Mouse (Mus musculus) mature B cell (primary cell): Measurements from ENCODE around the gene Tubb1.

ENCODE experiments used
- in situ Hi-C: fragments of 300-500 bp; cut with MboI; formaldehyde crosslinking; loops from 2 replicates; pipeline ENCODE4 v1.14.3; 2019

Tubb1 gene

DNA sequence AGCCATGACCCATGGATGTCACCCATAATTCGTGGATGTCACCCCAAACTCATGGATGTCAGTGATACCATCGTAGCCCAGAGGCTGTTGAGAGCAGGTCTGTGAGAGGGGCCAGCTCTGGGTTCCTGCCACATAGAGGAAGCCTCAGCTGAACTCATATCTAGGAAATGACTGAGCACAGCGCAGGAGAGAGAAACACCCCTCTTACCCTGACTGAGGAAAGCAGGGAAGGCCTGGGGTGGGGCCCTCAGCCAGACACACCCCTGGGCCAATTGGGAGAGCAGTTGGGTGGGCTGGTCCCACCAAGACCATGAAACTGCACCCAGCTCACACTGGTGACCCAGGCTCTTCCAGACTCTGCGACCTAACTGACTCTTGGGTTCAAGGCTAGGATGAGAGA lies at the start of gene Tubb1:
TSS of gene Tubb1 (plus strand) at position 343 of the 400 bp plus-strand sequence.
- in situ Hi-C loops: loop anchor here (25.0 kb wide), 1 partner anchor 113 kb away; the partner anchor contains the start of gene Gm20721

DNA sequence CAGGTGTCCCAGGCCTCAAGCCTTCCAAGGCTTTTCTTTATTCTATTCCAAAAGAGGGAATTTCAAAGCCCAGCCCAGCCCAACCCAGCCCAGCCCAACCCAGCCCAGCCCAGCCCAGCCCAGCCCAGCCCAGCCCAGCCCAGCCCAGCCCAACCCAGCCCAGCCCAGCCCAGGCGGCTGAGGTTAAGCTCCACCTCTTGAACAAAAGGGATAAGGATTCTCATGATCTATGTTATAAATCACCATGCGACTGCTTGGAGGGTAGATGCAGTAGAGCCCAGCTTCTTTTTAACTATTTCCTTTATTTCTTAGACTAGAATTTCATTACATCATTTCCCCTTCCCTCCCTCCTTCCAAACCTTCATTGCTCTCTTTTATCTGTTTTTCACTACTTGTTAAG lies 40.3 kb upstream of the Tubb1 start:
- in situ Hi-C loops: no loop called here

DNA sequence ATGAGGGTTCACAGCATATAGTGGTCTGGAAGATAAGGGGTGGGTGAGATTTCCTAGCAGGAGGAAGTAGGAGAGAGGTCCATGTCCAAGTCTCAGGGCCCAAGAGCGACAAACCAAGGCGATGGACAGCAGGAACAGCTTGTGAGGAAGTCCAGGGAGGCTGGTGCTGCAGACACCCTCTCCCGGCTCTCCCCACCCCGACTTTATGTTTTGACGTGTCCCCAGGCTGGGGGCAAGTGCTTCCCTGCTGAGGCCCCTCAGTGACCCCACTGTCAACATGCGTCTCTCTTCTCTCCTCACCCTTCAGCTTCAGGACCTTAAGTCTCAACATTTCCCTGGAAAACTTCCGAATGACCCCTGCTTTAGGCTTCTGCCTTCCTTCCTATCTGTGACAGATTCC lies 37.4 kb upstream of the Tubb1 start:
- in situ Hi-C loops: no loop called here

DNA sequence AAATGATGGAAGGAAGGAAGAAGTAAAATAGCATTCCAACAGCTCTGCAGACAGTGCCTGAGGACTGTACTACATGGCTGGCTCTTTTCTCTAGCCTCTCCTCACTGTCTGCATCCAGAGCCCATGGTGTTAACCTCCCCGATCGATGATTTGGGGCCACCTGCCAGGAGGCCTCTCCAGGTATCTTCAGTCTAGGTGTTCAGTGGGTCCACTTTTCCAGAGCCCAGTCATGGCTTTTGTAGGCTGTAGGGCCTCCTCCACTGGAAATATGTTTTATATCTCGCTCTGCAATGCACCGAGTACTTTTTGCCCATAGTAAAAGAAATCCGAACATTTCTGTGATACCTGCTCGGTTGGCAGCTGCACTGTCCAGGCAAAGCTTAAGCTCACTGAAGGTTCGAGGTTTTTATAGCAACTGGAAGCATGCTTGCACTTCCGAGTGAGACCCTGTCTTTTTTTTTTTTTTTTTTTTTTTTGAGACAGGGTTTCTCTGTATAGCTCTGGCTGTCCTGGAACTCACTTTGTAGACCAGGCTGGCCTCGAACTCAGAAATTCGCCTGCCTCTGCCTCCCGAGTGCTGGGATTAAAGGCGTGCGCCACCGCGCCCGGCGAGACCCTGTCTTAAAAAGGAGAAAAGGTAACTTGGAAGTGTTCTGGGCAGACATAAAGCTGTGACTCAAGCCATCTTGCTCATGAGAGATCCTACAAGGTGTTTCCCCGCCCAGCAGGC lies 35.3 kb upstream of the Tubb1 start:
- in situ Hi-C loops: no loop called here

DNA sequence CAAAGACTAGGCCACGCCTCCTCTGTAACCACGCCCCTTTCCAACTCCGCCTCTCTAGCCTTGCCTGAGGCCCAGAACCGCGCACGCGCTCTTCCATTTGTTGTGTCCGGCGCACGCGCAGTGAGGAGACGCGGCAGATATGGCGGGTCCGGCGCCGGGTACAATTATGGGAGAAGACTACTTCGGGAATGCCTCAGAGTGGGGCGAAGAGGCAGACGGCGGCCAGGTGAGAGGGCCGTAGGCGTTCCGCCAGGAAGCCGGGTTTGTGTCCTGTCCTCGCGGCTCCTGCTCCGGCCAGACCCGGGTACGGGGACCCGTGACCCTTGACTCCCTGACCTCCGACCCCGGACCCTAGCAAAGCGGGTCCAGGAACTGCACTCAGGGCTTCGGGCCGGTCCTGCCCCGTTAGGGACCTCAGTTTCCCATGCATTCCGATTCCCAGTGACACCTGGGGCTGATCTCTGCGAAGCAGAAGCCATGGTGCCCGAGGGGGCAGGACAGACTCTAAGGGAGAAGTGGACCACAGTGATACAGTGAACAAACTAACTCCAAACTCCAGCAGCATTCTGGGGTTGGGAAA lies 34.7 kb upstream of the Tubb1 start, which contains the start of gene Nelfcd:
TSS of gene Nelfcd (plus strand) at position 74 of the 580 bp plus-strand sequence.
- in situ Hi-C loops: no loop called here

DNA sequence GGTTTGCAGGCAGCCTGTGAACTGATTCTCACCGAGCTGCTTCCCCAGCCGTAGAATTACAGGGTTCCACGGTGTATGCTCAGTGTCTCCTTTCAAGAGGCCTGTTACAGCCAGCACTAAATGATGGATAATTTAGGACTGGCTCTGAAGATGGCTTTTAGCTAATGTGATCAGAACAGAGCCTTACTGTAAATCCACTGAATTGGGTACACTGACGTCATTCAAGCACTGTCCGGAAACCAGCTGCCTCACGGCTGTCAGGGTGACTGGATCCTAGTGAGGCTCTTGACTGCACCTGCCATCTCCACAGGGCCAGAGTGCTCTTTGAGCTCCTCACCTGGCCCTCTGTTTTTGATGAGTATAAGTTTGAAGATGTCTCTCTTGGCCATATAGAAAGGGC lies 29.4 kb upstream of the Tubb1 start:
- in situ Hi-C loops: no loop called here

DNA sequence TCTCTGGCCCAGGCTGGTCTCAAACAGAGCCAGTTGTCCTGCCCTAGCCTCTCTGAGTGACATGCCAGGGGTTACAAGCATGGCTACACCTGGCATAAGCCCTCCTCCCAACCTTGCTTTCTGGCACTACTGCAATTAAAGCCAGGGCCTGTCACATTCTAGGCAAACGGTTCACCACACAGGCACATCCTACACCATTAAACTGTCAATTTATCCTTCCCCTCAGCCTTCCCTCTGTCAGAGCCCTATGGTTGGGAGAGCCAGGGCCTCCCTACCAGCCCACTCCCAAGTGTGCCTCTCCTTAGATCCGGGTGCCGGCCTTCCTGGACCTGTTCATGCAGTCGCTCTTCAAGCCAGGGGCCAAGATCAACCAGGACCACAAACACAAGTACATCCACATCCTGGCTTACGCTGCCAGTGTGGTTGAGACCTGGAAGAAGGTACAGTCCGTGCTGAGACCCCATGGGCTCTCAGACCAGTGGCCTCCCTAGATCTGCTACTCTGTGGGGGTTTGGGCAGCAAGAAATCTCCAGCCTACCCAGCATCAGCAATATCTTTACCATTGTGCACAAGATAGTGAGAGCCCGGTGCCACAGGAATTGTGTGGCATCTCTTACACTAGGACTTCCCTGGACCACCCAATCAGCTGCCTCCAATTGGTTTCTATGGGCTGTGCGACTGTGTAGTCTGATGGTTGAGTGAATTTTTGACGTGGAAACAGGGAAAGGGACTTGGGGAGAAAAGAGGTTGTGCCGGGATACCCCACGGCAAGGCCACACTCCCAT lies 26.0 kb upstream of the Tubb1 start:
- in situ Hi-C loops: no loop called here

DNA sequence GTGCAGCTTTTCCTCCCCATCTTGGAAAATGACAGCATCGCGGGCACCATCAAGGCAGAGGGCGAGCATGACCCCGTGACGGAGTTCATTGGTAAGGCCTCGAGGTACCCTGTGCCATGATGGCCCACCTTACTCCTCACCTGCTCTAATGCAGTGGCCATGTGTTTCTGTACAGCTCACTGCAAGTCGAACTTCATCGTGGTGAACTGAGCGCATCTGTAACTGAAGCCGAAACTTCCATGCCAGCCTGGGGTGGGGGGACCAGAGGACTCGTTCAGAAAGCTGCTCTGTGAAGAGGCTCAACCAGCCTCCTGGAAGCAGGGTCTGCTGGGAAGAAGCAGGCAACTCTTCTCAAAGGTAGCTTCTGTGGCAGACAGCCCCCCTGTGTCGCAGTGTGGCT lies 23.6 kb upstream of the Tubb1 start:
- in situ Hi-C loops: no loop called here

DNA sequence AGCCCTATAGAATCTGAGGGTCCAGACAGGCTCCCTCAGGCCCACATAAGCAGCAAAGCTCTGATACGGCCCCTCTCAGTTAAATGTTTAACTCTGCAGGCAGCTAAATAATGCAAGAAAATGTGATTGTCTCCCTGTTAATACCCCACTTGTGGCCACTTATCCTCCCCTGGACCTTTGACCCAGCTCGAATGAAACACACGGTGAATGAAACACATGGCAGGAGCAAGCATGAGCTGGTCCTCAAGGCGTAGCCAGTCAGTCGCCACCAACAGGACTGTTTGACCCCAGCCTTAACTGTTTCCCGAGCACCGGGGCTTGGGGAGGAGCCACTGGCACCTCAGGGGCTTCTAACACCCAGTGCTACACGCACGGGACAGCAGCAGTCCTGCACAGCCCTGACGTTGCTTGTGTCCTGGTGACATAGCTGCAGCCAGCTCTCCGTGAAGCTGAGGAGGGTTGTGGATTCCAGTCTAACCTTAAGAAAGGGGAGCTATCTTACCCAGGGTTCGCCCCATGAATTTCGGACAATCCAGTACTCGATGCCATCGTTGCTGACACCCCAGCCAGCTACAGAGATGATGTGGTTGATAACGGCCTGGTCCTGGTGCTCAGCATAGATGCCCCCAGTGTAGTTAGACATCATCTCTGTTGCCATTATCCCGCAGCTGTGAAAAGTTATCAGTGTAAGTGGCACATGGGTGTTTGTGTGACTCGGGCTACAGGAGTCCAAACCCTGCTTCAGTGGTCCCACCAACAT lies 22.2 kb upstream of the Tubb1 start:
- in situ Hi-C loops: no loop called here

DNA sequence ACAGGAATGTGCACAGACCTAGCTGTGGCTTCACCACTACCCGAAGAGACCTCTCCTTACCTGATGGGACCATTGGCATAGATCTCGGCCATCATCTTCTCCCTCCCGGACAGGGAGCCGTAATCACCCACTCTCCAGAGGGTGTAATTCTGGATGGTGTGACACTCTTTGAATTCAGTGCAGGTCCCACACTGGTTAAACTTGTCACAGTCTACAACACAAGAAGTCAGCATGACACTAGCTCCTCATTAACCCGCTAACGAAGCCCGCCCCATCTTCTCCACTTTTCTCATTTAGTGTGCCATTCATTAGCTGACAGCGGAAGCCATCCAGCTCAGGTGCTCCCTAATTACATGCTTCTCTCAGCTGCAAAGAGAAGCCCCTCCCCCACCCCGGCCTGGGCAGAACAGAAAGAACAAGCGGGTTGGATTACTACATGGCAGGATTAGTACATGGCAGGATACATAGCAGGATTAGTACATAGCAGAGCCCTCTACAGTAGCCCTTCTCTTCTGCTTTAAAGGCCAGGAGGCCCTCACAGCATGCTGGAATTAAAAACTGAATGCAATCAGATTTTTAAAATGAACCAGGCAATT lies 21.4 kb upstream of the Tubb1 start:
- in situ Hi-C loops: no loop called here

DNA sequence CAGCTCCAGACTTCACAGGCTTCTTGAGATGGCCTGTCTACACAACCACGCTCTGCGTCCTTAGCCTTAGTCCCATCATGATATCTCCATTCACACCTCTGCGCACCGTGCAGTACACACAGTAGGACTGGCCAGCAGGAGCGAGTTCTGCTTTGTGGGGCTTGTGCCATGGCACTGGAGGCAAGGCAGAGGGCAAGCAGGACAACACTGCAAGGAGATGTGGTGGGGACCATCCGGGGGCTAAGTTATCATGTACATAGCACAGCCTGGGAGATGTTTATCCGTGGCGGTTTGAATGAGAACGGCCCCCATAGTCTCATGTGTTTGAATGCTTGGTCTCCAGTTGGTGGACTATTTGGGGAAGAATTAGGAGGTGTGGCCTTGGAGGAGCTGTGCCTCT lies 15.6 kb upstream of the Tubb1 start:
- in situ Hi-C loops: no loop called here

DNA sequence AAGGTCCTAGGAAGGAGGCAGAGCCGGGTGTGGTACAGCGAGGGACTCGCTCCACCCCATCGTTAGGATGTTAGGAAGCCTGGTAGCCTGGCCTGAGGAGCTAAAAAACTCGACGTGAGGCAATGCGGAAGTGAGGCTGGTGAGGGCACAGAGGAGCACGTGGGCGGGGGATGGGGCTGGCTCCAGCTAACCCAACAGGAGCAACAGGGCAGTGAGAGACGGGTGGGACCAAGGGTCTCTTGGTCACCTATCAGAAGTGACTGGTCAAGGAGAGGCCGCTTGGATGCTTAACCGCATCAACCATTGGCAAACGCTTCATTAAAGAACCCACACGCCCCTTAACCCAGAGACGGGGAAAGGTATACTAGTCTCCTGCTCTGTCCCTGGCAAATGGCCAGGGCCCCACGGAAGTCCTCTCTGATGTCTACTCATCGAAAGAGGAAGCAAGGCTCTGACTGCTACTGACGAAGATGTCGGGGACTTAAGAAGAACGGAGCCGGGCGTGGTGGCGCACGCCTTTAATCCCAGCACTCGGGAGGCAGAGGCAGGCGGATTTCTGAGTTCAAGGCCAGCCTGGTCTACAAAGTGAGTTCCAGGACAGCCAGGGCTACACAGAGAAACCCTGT lies 14.3 kb upstream of the Tubb1 start:
- in situ Hi-C loops: no loop called here

DNA sequence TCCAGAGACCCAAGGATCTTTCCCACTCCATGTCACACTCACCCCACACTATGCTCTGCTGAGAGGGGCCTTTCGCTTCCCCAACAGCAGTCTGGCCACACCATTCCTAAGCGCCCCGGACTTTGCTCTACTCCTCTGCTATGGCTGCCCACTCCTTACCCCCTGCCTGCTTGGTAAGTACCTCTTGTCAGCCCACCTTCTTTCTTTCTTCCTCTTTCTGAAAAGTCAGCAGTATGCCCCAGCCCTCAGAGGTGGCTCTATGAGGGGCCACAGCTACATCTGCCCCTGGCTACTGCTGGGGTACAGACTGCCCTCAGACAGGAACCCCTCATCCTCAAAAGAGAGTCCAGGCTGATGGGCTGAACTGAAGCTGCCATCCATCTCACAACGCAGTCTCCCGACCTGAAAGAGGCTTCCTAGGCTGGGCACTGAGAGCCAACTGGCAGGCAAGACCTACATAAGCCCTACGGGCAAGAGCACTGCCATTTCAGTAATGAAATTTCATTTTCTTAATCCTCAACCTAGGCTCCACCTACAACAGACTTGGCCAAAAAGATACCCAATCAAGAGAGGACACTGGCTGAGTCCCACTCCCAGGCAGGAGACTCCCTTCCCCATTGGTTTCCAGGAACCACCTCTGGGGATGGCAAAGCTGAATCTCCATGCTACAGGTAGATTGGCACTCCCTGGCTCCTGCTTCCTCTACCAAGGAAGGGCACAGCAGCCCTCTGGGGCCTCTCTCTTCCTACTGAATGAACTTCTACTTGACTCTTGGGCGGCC lies 13.4 kb upstream of the Tubb1 start:
- in situ Hi-C loops: no loop called here

DNA sequence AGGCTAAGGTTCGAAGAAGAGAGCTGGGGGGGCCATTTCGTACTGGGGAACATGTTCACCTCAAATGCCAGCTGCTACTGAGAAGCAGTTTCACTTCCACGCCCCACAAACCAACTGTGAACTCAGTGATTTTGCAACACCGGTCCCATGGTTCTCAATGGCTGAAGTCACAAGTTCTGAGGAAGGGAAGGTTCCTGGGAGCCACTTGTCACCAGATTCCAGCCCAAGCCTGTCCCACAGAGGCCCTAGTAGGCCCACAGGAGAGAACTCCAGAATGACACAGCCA lies 12.9 kb upstream of the Tubb1 start:
- in situ Hi-C loops: no loop called here

DNA sequence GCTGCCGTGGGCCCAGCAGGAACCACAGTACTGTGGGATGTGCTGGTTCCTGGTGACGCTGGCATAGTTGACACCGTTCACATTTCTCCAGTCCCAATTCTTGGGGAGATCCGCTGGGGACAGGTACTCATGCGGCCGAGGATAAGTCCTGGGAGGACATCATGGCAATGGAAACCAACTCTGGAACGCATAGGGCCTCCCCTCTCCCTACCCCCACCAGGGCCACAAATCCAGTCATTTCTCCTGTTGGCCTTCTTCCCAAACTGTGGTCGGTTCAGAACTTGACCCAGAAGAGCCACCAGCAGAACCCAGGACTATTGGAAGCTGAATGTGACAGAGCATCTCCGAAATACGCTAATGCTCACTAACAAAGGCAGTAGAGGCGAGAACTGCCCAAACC lies 12.3 kb upstream of the Tubb1 start:
- in situ Hi-C loops: no loop called here

DNA sequence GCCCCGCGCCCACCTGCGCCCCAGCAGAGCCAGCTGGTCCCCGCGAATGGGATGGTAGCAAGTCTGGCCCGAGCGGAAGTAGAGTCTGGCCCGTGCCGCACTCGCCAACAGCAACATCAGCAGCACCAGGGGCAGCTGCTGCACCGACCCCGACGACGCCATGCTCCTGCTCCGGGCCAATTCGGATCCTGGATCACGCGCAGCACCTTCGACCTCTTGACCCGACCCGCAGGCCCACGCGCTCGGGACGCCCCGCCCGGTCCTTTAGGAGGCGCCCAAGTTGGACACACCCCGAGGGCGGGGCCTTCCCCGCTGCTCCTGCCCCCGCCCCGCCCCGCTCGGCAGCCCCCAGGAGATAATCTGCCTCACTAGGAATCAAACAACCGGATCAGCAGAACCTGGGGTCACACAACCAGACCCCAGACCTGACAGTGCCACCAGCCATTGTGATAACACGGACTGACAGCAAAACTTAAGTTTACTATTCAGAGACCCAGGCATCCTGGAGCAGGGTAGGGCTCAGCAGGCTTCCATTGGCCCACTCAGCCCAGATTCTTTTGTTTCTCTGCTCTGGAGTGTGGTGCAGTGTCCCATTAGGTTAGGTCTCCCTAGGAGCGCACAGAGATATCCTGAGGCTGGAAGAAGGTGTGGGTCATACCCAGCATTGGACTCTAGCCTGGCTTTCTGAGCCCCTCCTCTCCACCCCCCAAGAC lies 11.6 kb upstream of the Tubb1 start, which contains the start of gene Ctsz:
TSS of gene Ctsz (minus strand) at position 303 of the 713 bp plus-strand sequence.
- in situ Hi-C loops: no loop called here

DNA sequence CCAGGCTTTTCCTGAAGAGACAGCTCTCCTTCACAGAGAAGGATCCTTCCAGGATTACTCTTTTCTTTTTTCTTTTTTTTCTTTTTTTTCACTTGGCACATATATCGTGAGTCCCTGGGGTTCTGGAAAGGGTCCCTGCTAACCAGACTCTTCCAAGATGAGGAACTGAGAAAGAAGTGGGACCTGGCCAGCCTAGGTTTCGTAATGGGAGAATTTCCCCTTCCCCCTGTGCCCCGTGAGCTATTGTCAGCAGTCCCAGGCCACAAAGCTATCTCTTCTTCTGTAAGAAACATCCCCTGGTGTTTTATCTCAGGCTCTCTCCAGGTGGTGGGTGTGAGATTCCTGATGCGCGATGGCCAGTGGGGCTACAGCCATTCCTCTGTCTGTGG lies 11.1 kb upstream of the Tubb1 start:
- in situ Hi-C loops: no loop called here

DNA sequence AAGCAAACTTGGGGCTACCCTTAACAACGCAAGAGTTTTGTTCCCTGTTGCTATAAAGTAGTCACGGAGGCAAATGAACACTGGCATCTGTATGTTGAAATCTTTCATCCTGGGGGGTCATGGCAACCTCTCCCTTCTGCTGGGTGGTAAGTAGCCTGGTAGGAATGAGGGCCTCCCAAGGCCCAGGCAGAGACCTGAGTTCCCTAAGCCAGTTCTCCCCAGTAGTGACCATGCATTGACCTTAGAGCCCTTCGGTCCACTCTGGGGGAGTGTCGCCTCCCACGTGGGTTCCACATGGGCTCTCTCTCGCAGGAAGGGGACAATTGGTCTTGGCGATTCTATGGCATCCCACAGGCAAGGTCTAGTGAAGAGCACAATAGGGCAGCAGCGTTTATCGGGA lies 10.5 kb upstream of the Tubb1 start:
- in situ Hi-C loops: no loop called here

DNA sequence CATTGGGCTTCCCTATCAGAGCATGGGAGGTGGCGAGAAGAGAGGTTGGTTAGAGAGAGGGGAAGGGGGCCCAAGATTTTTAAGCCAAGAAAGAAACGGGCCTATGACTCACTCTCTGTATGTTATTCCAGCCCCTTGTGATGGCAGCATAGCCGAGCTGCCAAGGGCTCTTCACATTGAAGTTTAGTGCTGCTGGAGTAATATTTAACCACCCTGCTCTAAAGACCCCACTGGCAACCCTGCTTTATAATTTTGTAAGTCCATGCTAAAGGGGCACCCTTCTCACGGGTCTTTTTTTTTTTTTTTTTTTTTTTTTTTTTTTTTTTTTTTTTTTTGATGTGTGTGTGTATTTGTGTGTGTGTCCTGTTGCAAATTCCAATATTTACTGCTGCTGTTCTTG lies 8.6 kb upstream of the Tubb1 start:
- in situ Hi-C loops: no loop called here

DNA sequence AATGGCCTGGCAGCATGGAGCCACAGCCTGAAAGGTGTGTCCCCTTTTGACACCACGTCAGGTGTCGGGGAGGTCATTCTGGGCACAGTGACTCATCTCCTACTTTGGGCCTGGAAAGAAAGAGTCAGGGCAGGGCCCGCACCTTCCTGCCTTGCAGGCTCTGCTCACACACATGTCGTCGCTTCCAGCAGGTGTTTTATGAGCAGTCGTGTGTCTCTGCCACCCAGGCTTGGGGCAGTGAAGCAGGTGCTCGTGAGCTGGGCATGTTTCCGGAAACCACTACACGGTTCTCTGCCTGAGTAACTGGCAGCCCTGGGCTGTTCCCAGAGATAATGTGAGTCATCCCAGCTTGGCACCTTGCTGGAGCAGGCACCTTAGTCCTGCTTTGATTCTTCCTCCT lies 8.0 kb upstream of the Tubb1 start:
- in situ Hi-C loops: no loop called here
